Mouse (Mus musculus) MEL (cell line): ENCODE data around the gene Ssmem1. TPM values are rescaled to one million over a fixed set of nuclear protein-coding genes. Genes with fewer than 3 reads are reported as not detected.

Source experiments
- DNase-seq: peaks from one replicate; pipeline ENCODE4 v3.0.0; 2011; ENCODE audit warnings: low read depth, low spot score
- H3K27ac ChIP-seq: 2 replicates; pipeline ENCODE4 v1.5.1; 2012; ENCODE audit warnings: low read depth, mild to moderate bottlenecking, control low read depth, low read length, moderate library complexity; ENCODE audit not compliant: control insufficient read depth
- H3K27me3 ChIP-seq, 2 experiments: fragments of 150-350 bp in 1 of 2; sonication (generic) in 1 of 2; 2 replicates each; pipeline ENCODE4 v1.6.1; 2012; ENCODE audit warnings: low read length in 2 of 2, mild to moderate bottlenecking in 2 of 2, improper control_type of control experiment in 1 of 2, moderate library complexity in 1 of 2; ENCODE audit not compliant: insufficient read depth in 2 of 2, control insufficient read depth in 1 of 2
- H3K36me3 ChIP-seq, 2 experiments: 2 replicates each; pipeline ENCODE4 v1.6.1; 2012 to 2014; ENCODE audit warnings: low read length in 2 of 2, improper control_type of control experiment in 1 of 2, inconsistent platforms in 1 of 2, mild to moderate bottlenecking in 1 of 2; ENCODE audit not compliant: insufficient read depth in 2 of 2, control insufficient read depth in 1 of 2
- H3K4me1 ChIP-seq, 2 experiments: fragments of 150-350 bp in 1 of 2; sonication (generic) in 1 of 2; 2 replicates each; pipeline ENCODE4 v1.6.1; 2012; ENCODE audit warnings: low read length in 2 of 2, improper control_type of control experiment in 1 of 2, mild to moderate bottlenecking in 1 of 2; ENCODE audit not compliant: insufficient read depth in 2 of 2, control insufficient read depth in 1 of 2
- H3K4me3 ChIP-seq, 2 experiments: fragments of 150-350 bp in 1 of 2; sonication (generic) in 1 of 2; 2 replicates each; pipeline ENCODE4 v1.5.1; 2012; ENCODE audit warnings: low read depth in 2 of 2, low read length in 2 of 2, mild to moderate bottlenecking in 2 of 2, moderate library complexity in 2 of 2, control low read depth in 1 of 2, improper control_type of control experiment in 1 of 2; ENCODE audit not compliant: control insufficient read depth in 1 of 2, insufficient read depth in 1 of 2
- H3K79me2 ChIP-seq: 2 replicates; pipeline ENCODE4 v1.6.1; 2012; ENCODE audit warnings: mild to moderate bottlenecking, low read length, moderate library complexity; ENCODE audit not compliant: control insufficient read depth, poor library complexity, insufficient read depth
- H3K9ac ChIP-seq: 2 replicates; pipeline ENCODE4 v1.6.1; 2012; ENCODE audit warnings: low read depth, mild to moderate bottlenecking, control low read depth, low read length, moderate library complexity; ENCODE audit not compliant: control insufficient read depth, poor library complexity, severe bottlenecking
- H3K9me3 ChIP-seq: fragments of 150-350 bp; sonication (generic); replicated peaks from 2 replicates; pipeline ENCODE4 v1.6.1; 2012; ENCODE audit warnings: mild to moderate bottlenecking, low read length, improper control_type of control experiment, moderate library complexity; ENCODE audit not compliant: insufficient read depth
- BHLHE40 ChIP-seq: IDR thresholded peaks from 2 replicates; pipeline ENCODE4 v1.6.1; 2012; ENCODE audit warnings: low read depth, mild to moderate bottlenecking, inconsistent platforms, low read length, improper control_type of control experiment, borderline replicate concordance
- CHD2 ChIP-seq: IDR thresholded peaks from 2 replicates; pipeline ENCODE4 v1.6.1; 2011; ENCODE audit warnings: low read length, improper control_type of control experiment
- ELF1 ChIP-seq: IDR thresholded peaks from 2 replicates; pipeline ENCODE4 v1.6.1; 2014; ENCODE audit warnings: low read depth, mild to moderate bottlenecking, inconsistent platforms, low read length, improper control_type of control experiment, moderate library complexity
- GABPA ChIP-seq: IDR thresholded peaks from 2 replicates; pipeline ENCODE4 v1.6.1; 2012; ENCODE audit warnings: low read depth, mild to moderate bottlenecking, inconsistent platforms, low read length, improper control_type of control experiment, moderate library complexity
- GATA1 ChIP-seq: IDR thresholded peaks from 2 replicates; pipeline ENCODE4 v1.6.1; 2011; ENCODE audit warnings: low read depth, low read length, improper control_type of control experiment
- HCFC1 ChIP-seq: IDR thresholded peaks from 2 replicates; pipeline ENCODE4 v1.6.1; 2012; ENCODE audit warnings: low read depth, mild to moderate bottlenecking, inconsistent platforms, low read length, improper control_type of control experiment, moderate library complexity
- KAT2A ChIP-seq: conservative IDR thresholded peaks from 2 replicates; pipeline ENCODE4 v1.6.1; 2012; ENCODE audit warnings: low read depth, low read length, improper control_type of control experiment, inconsistent platforms
- MAFK ChIP-seq: IDR thresholded peaks from 2 replicates; pipeline ENCODE4 v1.6.1; 2011; ENCODE audit warnings: low read depth, mild to moderate bottlenecking, low read length, improper control_type of control experiment, borderline replicate concordance
- MAX ChIP-seq: IDR thresholded peaks from 2 replicates; pipeline ENCODE4 v1.6.1; 2011; ENCODE audit warnings: low read length, improper control_type of control experiment
- MEF2A ChIP-seq: IDR thresholded peaks from 2 replicates; pipeline ENCODE4 v1.6.1; 2014; ENCODE audit warnings: low read depth, mild to moderate bottlenecking, inconsistent platforms, low read length, improper control_type of control experiment; ENCODE audit not compliant: poor library complexity, insufficient replicate concordance, severe bottlenecking; ENCODE audit errors: extremely low read depth
- MXI1 ChIP-seq: IDR thresholded peaks from 2 replicates; pipeline ENCODE4 v1.6.1; 2011; ENCODE audit warnings: mild to moderate bottlenecking, low read depth, low read length, improper control_type of control experiment
- MYB ChIP-seq: IDR thresholded peaks from 2 replicates; pipeline ENCODE4 v1.6.1; 2011; ENCODE audit warnings: mild to moderate bottlenecking, low read depth, low read length, improper control_type of control experiment
- NELFE ChIP-seq: IDR thresholded peaks from 2 replicates; pipeline ENCODE4 v1.6.1; 2011; ENCODE audit warnings: low read depth, low read length, improper control_type of control experiment
- NRF1 ChIP-seq: IDR thresholded peaks from 2 replicates; pipeline ENCODE4 v1.6.1; 2014; ENCODE audit warnings: low read depth, mild to moderate bottlenecking, inconsistent platforms, low read length, improper control_type of control experiment, moderate library complexity; ENCODE audit not compliant: poor library complexity, insufficient read depth, severe bottlenecking
- POLR2A ChIP-seq, 2 experiments: IDR thresholded peaks; 2 replicates each; pipeline ENCODE4 v1.6.1; 2011 to 2012; ENCODE audit warnings: low read length in 2 of 2, mild to moderate bottlenecking in 2 of 2, control low read depth in 1 of 2, improper control_type of control experiment in 1 of 2, low read depth in 1 of 2, moderate library complexity in 1 of 2; ENCODE audit not compliant: control insufficient read depth in 1 of 2, insufficient read depth in 1 of 2, poor library complexity in 1 of 2
- POLR2AphosphoS2 ChIP-seq: IDR thresholded peaks from 2 replicates; pipeline ENCODE4 v1.6.1; 2011; ENCODE audit warnings: low read length, improper control_type of control experiment
- POLR2AphosphoS5 ChIP-seq: IDR thresholded peaks from 2 replicates; pipeline ENCODE4 v1.6.1; 2012; ENCODE audit warnings: low read depth, borderline replicate concordance, mild to moderate bottlenecking, inconsistent platforms, low read length, moderate library complexity, mixed read lengths
- RAD21 ChIP-seq: IDR thresholded peaks from 2 replicates; pipeline ENCODE4 v1.6.1; 2011; ENCODE audit warnings: mild to moderate bottlenecking, low read depth, low read length, improper control_type of control experiment
- TAL1 ChIP-seq: IDR thresholded peaks from 2 replicates; pipeline ENCODE4 v1.6.1; 2012; ENCODE audit warnings: mild to moderate bottlenecking, inconsistent platforms, low read length, moderate library complexity, mixed read lengths
- UBTF ChIP-seq: IDR thresholded peaks from 2 replicates; pipeline ENCODE4 v1.6.1; 2012; ENCODE audit warnings: low read depth, mild to moderate bottlenecking, inconsistent platforms, low read length, improper control_type of control experiment, moderate library complexity, borderline replicate concordance; ENCODE audit not compliant: insufficient read depth
- USF1 ChIP-seq: IDR thresholded peaks from 2 replicates; pipeline ENCODE4 v1.6.1; 2014; ENCODE audit warnings: low read depth, mild to moderate bottlenecking, inconsistent platforms, low read length, improper control_type of control experiment, moderate library complexity
- USF2 ChIP-seq, 2 experiments: IDR thresholded peaks; 2 replicates each; pipeline ENCODE4 v1.6.1; 2011 to 2012; ENCODE audit warnings: improper control_type of control experiment in 2 of 2, low read length in 2 of 2, borderline replicate concordance in 1 of 2, inconsistent platforms in 1 of 2, low read depth in 1 of 2, mild to moderate bottlenecking in 1 of 2; ENCODE audit not compliant: insufficient read depth in 1 of 2
- ZMIZ1 ChIP-seq: IDR thresholded peaks from 2 replicates; pipeline ENCODE4 v1.6.1; 2012; ENCODE audit warnings: low read depth, mild to moderate bottlenecking, inconsistent platforms, low read length, improper control_type of control experiment, moderate library complexity
- polyA plus RNA-seq, 2 experiments: library from polyadenylated mRNA; stranded (reverse) in 1 of 2; unstranded in 1 of 2; fragments of >175 nt in 1 of 2; fragments of >200 nt in 1 of 2; gene quantifications; 2 replicates each; pipeline versions ENCODE4 v1.2.1 to v1.2.4; 2012; ENCODE audit warnings: low replicate concordance in 2 of 2, low read depth in 1 of 2; ENCODE audit not compliant: insufficient read length in 2 of 2, insufficient read depth in 1 of 2, missing spikeins in 1 of 2
- total RNA-seq: library from RNA; depleted of rRNA; stranded (reverse); fragments of 300-350 nt; gene quantifications from 2 replicates; pipeline ENCODE4 v1.2.3, GENCODE M21; 2012

The Ssmem1 gene
- total and polyA plus RNA-seq, 3 experiments = 0.08 to 0.13 TPM; not detected in 1

- no peak for DNase-seq
- H3K4me1 ChIP-seq = no peaks in the 10 kb centered on the region
- H3K9ac ChIP-seq = no peak overlapping the region
- H3K27ac ChIP-seq = no peak overlapping the region
- H3K4me3 ChIP-seq = no peak overlapping the region
- no peaks in the 10 kb centered on the region for H3K27me3 ChIP-seq
- TF ChIP-seq POLR2A (IDR thresholded peaks at IDR 0.05; ENCODE audit: control insufficient read depth in 1 of 2, insufficient read depth in 1 of 2, low read depth in 1 of 2, low read length in 2 of 2, poor library complexity in 1 of 2) (no peak), NRF1 (no peak), MAX (no peak), MXI1 (no peak), ZMIZ1 (no peak), GATA1 (no peak), POLR2AphosphoS2 (no peak), MEF2A (no peak), MYB (no peak), GABPA (no peak), RAD21 (no peak), BHLHE40 (no peak), CHD2 (no peak), ELF1 (no peak), UBTF (no peak), HCFC1 (no peak), TAL1 (no peak)
- no peaks in the 10 kb centered on the region for H3K79me2 ChIP-seq
- H3K36me3 ChIP-seq = peaks cover 0 to 22% of the 10 kb centered on the region in 2 experiments; a peak in 2 of 4 replicates
- H3K9me3 ChIP-seq = no peaks in the 10 kb centered on the region
Observed at GRCm38 (mm10) chr6:30477784-30478183, 31.9 kb upstream of the Ssmem1 start.

- DNase-seq = no peak
- Histone ChIP-seq H3K36me3 (peaks cover 0 to 28% of the 10 kb centered on the region in 2 experiments; a peak in 2 of 4 replicates), H3K9me3 (no peaks in the 10 kb centered on the region), H3K79me2 (no peaks in the 10 kb centered on the region), H3K27me3 (no peaks in the 10 kb centered on the region), H3K4me3 (no peak overlapping the region), H3K9ac (no peak overlapping the region), H3K4me1 (no peaks in the 10 kb centered on the region), H3K27ac (no peak overlapping the region)
- TF ChIP-seq USF1 = no peak
- no peak for TF ChIP-seq KAT2A
- no peak; the same call in 1 of the 2 replicates for TF ChIP-seq POLR2AphosphoS2
- TF ChIP-seq MAFK = no peak
- TF ChIP-seq MYB = no peak
- TF ChIP-seq GATA1 = no peak
- TF ChIP-seq USF2 (IDR thresholded peaks at IDR 0.05; ENCODE audit: borderline replicate concordance in 1 of 2, insufficient read depth in 1 of 2, low read depth in 1 of 2, low read length in 2 of 2) = no peak
- TF ChIP-seq NELFE = no peak
- no peak for TF ChIP-seq UBTF
- TF ChIP-seq POLR2AphosphoS5 = no peak
- no peak for TF ChIP-seq MEF2A
- no peak for TF ChIP-seq BHLHE40
- no peak for TF ChIP-seq TAL1
- TF ChIP-seq RAD21 = no peak
- no peak for TF ChIP-seq GABPA
- TF ChIP-seq ZMIZ1 = no peak
Observed at GRCm38 (mm10) chr6:30479418-30479817, 30.2 kb upstream of the Ssmem1 start.
